Mouse (Mus musculus): Measurements from ENCODE around the gene Vmn1r11.

Gene Vmn1r11

DNA sequence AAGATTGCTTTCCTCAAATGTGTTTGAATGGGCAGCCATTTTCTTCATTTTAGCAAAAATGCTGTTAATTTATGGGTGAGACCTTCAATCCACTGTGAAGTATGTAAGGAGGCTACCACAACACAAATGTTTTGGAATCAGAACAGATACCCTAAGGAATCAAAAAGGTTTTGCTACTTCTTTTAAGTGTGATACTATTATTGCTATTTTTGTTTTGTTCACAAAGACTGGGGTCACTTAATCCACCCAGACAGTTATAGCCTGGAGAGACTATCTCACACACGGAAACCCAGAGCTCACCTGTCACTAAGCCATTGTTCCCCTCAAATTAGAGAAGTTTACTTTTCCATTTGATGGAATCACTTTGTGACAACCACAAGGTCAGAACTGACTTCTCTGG is at the start of gene Vmn1r11:
TSS of gene Vmn1r11 (plus strand) at position 301 of the 400 bp plus-strand sequence.
- no peak for DNase-seq (ENCODE audit: low spot score)

GRCm38 (mm10) chr6:57106358-57106757 is 26.9 kb upstream of the Vmn1r11 start:
- peak; percentile 15 for DNase-seq (ENCODE audit: low spot score)

DNA sequence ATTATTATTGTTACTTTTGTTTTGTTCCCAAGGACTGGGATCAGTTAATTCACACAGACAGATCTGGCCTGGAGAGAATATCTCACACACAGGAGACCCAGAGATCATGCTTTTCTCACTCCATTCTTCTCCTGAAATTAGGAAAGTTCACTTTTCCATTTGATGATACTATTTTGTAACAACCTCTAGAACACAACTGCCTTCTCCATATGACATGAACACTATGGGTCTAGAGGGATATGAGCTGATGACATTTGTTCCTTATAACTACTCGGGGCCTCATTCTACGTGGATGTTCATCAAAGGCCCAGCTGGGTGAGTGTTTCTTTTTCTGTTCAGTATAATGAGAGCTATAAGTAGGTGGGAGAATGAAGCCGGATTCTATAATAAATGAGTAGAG is 24.1 kb upstream of the Vmn1r11 start, which contains the start of gene Vmn1r10:
TSS of gene Vmn1r10 (plus strand) at position 301 of the 400 bp plus-strand sequence.
- no peak for DNase-seq (ENCODE audit: low spot score)

- no peak for DNase-seq (ENCODE audit: low spot score)
Measured at GRCm38 (mm10) chr6:57156619-57157018, 23.4 kb downstream of the Vmn1r11 start, which contains the start of gene Vmn1r12. Vmn1r12 (plus strand) TSS chr6:57156919.

Measured in retina, embryonic 14.5 days (tissue).